Mouse (Mus musculus) forebrain, embryonic 12.5 days (tissue): ENCODE data around the gene Mtmr2. TPM values are rescaled to one million over a fixed set of nuclear protein-coding genes. Genes with fewer than 3 reads are reported as not detected.
A peak's percentile ranks its signal among the peaks of the same experiment; 100 is the strongest.

ENCODE experiments used
- ATAC-seq: fragments of 200-750 bp; cut with Nextera tagmentation; 2 replicates; pipeline ENCODE4 v1.8.0; 2017; ENCODE audit warnings: moderate TSS enrichment; ENCODE audit not compliant: low FRiP score
- H3K27ac ChIP-seq: fragments of 300-500 bp; sonication (generic); 2 replicates; pipeline ENCODE4 v1.5.1; 2016; ENCODE audit warnings: mild to moderate bottlenecking
- H3K27me3 ChIP-seq: fragments of 300-500 bp; sonication (generic); 2 replicates; pipeline ENCODE4 v1.6.1; 2016; ENCODE audit warnings: mild to moderate bottlenecking
- H3K36me3 ChIP-seq: fragments of 300-500 bp; sonication (generic); replicated peaks from 2 replicates; pipeline ENCODE4 v1.6.1; 2016; ENCODE audit warnings: mild to moderate bottlenecking
- H3K4me1 ChIP-seq: fragments of 300-500 bp; sonication (generic); 2 replicates; pipeline ENCODE4 v1.6.1; 2016
- H3K4me2 ChIP-seq: fragments of 300-500 bp; sonication (generic); 2 replicates; pipeline ENCODE4 v1.6.1; 2016; ENCODE audit warnings: mild to moderate bottlenecking, moderate library complexity
- H3K4me3 ChIP-seq: fragments of 300-500 bp; sonication (generic); replicated peaks from 2 replicates; pipeline ENCODE4 v1.5.1; 2016; ENCODE audit warnings: mild to moderate bottlenecking
- H3K9ac ChIP-seq: fragments of 300-500 bp; sonication (generic); 2 replicates; pipeline ENCODE4 v1.6.1; 2016; ENCODE audit warnings: mild to moderate bottlenecking
- H3K9me3 ChIP-seq: fragments of 300-500 bp; sonication (generic); 2 replicates; pipeline ENCODE4 v1.6.1; 2016
- WGBS: fragments of 180-500 bp; shearing (Covaris S2); methylation state at CpG from one replicate; pipeline ENCODE4 v1.1.7; 2016; 5-methylcytosine and 5-hydroxymethylcytosine counted together
- polyA plus RNA-seq: library from polyadenylated mRNA; unstranded; fragments of >200 nt; fragmentation: Nextera tagmentation; extraction: Ambion mirVana; gene quantifications from 2 replicates; pipeline ENCODE4 v1.2.1, GENCODE M21; 2016

Gene Mtmr2
- polyA plus RNA-seq, 1 experiment from 2014 or later, result 72.3 TPM

GRCm38 (mm10) chr9:13818369-13818768 lies 70.2 kb downstream of the Mtmr2 start:
- WGBS, result 86% methylated on average over 9 of the region's 9 CpGs
- peaks cover 73% of the 10 kb centered on the region for H3K36me3 ChIP-seq
- H3K27ac ChIP-seq, result no peak overlapping the region
- H3K9ac ChIP-seq, result no peak overlapping the region
- no peaks in the 10 kb centered on the region for H3K27me3 ChIP-seq
- H3K4me2 ChIP-seq, result no peak overlapping the region
- no peak overlapping the region for H3K4me3 ChIP-seq
- ATAC-seq, result no peak
- H3K9me3 ChIP-seq, result no peaks in the 10 kb centered on the region
- no peaks in the 10 kb centered on the region for H3K4me1 ChIP-seq

DNA sequence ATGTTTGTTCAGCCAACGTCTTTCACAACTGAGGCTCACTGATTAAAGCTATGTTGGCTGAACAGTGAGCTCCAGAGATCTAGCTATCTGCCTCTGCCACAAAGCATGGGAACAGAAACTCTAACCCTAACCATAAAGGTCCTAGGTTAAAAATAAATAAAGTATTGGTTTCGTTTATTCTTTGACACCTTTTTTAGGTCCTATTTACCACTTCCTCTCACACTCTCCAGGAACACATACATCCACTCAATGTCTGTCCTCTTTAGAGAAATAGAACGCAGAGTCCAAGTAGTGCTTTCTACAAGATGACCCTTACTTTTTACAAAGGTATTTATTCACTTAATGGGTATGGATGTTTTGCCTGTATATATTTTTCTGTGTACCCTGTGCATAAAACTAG lies 72.6 kb downstream of the Mtmr2 start:
- 94% methylated on average over 3 of the region's 3 CpGs for WGBS
- Histone ChIP-seq H3K9ac (no peak overlapping the region), H3K4me1 (peaks cover 16% of the 10 kb centered on the region), H3K4me2 (no peak overlapping the region), H3K4me3 (no peak overlapping the region), H3K36me3 (peaks cover 51% of the 10 kb centered on the region), H3K27ac (no peak overlapping the region), H3K27me3 (no peaks in the 10 kb centered on the region), H3K9me3 (no peaks in the 10 kb centered on the region)
- no peak for ATAC-seq

GRCm38 (mm10) chr9:13825896-13826295 lies 77.7 kb downstream of the Mtmr2 start:
- ATAC-seq, result no peak
- Histone ChIP-seq H3K27ac (peak overlapping the region; percentile 99), H3K36me3 (peaks cover 16% of the 10 kb centered on the region), H3K4me1 (peaks cover 22% of the 10 kb centered on the region), H3K4me2 (peak overlapping the region; percentile 63), H3K9ac (peak overlapping the region; percentile 87), H3K4me3 (peak overlapping the region; percentile 86), H3K9me3 (no peaks in the 10 kb centered on the region), H3K27me3 (no peaks in the 10 kb centered on the region)
- 6% methylated on average over 8 of the region's 8 CpGs for WGBS

DNA sequence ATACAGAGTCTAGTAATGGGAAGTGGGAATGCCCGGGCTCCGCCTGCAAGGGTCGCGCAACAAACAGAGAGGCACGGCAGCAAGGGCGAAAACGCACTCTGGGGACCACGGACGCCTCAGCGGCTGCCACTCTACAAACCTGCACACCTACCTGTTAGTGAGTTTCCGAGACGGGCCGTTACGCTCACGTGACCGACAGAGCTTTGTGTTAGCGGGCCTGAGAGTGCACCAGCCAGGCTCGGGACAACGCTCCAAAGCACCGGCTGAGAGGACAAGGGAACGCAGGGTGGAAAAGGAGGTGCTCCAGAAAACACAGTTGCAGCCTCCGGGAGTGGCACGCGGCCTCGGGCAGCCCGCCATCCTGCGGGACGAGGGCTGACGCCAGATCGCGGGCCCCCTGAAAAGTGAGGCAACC lies 78.2 kb downstream of the Mtmr2 start:
- Histone ChIP-seq H3K27ac (peak overlapping the region; percentile 99), H3K9ac (peak overlapping the region; percentile 87), H3K36me3 (peaks cover 16% of the 10 kb centered on the region), H3K27me3 (no peaks in the 10 kb centered on the region), H3K4me1 (peaks cover 22% of the 10 kb centered on the region), H3K4me3 (peak overlapping the region; percentile 86), H3K4me2 (peak overlapping the region; percentile 63), H3K9me3 (no peaks in the 10 kb centered on the region)
- ATAC-seq, result peak; percentile 15
- WGBS, result under 1% methylated on average over 31 of the region's 31 CpGs

GRCm38 (mm10) chr9:13826832-13827405 lies 78.7 kb downstream of the Mtmr2 start, which contains the start of gene Cep57:
Cep57 (minus strand) TSS chr9:13827107.
- WGBS, result under 1% methylated on average over 44 of the region's 44 CpGs
- H3K36me3 ChIP-seq, result peaks cover 20% of the 10 kb centered on the region
- H3K9me3 ChIP-seq, result no peaks in the 10 kb centered on the region
- H3K4me3 ChIP-seq, result peak within 1 kb of the TSS; percentile 86
- peak within 1 kb of the TSS; percentile 92 for H3K9ac ChIP-seq
- peak within 1 kb of the TSS; percentile 80 for H3K4me2 ChIP-seq
- peaks cover 22% of the 10 kb centered on the region for H3K4me1 ChIP-seq
- H3K27me3 ChIP-seq, result no peaks in the 10 kb centered on the region
- H3K27ac ChIP-seq, result peak within 1 kb of the TSS; percentile 99
- peak; percentile 92 for ATAC-seq

- H3K4me2 ChIP-seq, result peak within 1 kb of the TSS; percentile 80
- H3K9me3 ChIP-seq, result no peaks in the 10 kb centered on the region
- peak within 1 kb of the TSS; percentile 99 for H3K27ac ChIP-seq
- H3K36me3 ChIP-seq, result peaks cover 23% of the 10 kb centered on the region
- H3K9ac ChIP-seq, result peak within 1 kb of the TSS; percentile 92
- H3K4me3 ChIP-seq, result peak within 1 kb of the TSS; percentile 86
- ATAC-seq, result peak; percentile 97
- WGBS, result under 1% methylated on average over 67 of the region's 67 CpGs
- peaks cover 22% of the 10 kb centered on the region for H3K4me1 ChIP-seq
- H3K27me3 ChIP-seq, result no peaks in the 10 kb centered on the region
Measured at GRCm38 (mm10) chr9:13827406-13828086, 79.3 kb downstream of the Mtmr2 start, which contains the start of gene Fam76b. Fam76b (plus strand) TSS chr9:13827716.

DNA sequence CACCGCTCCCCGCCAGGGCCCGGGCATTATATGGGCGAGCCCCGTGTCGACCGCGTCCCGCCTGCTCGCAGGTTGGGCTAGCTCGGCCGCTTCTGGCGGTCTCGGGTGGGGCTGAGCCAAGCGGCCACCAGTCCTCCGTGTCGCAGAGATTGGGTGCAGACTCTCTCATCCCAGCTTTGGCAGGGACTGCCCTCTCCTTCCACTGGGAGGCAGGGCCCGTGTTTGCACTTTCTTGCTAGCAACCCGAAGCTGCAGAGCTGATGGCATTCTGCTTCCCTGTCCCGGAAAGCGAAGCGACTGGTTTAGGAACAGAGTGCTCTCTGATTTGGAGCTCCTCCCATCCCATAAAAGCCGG lies 79.9 kb downstream of the Mtmr2 start:
- H3K4me3 ChIP-seq, result peak overlapping the region; percentile 86
- peak overlapping the region; percentile 99 for H3K27ac ChIP-seq
- ATAC-seq, result peak; percentile 31; the same call in 1 of the 2 replicates
- H3K27me3 ChIP-seq, result no peaks in the 10 kb centered on the region
- peaks cover 22% of the 10 kb centered on the region for H3K4me1 ChIP-seq
- H3K9me3 ChIP-seq, result no peaks in the 10 kb centered on the region
- under 1% methylated on average over 23 of the region's 23 CpGs for WGBS
- H3K36me3 ChIP-seq, result peaks cover 25% of the 10 kb centered on the region
- H3K4me2 ChIP-seq, result peak overlapping the region; percentile 80
- H3K9ac ChIP-seq, result peak overlapping the region; percentile 92

- ATAC-seq, result no peak
- no peak overlapping the region for H3K4me2 ChIP-seq
- H3K4me3 ChIP-seq, result no peak overlapping the region
- H3K27me3 ChIP-seq, result no peaks in the 10 kb centered on the region
- no peak overlapping the region for H3K9ac ChIP-seq
- WGBS, result 96% methylated on average over 3 of the region's 3 CpGs
- no peak overlapping the region for H3K27ac ChIP-seq
- no peaks in the 10 kb centered on the region for H3K9me3 ChIP-seq
- H3K36me3 ChIP-seq, result peaks cover 84% of the 10 kb centered on the region
- no peaks in the 10 kb centered on the region for H3K4me1 ChIP-seq
Measured at GRCm38 (mm10) chr9:13835256-13835655, 87.0 kb downstream of the Mtmr2 start.

GRCm38 (mm10) chr9:13836726-13837125 lies 88.5 kb downstream of the Mtmr2 start:
- Histone ChIP-seq H3K4me3 (no peak overlapping the region), H3K9me3 (no peaks in the 10 kb centered on the region), H3K4me2 (no peak overlapping the region), H3K4me1 (no peaks in the 10 kb centered on the region), H3K9ac (no peak overlapping the region), H3K27ac (no peak overlapping the region), H3K27me3 (no peaks in the 10 kb centered on the region), H3K36me3 (peaks cover 86% of the 10 kb centered on the region)
- no peak for ATAC-seq
- 95% methylated on average over 2 of the region's 2 CpGs for WGBS

GRCm38 (mm10) chr9:13847591-13847990 lies 99.4 kb downstream of the Mtmr2 start:
- H3K27ac ChIP-seq, result no peak overlapping the region
- ATAC-seq, result no peak

GRCm38 (mm10) chr9:13848481-13849480 lies 100.6 kb downstream of the Mtmr2 start:
- peaks cover 11% of the 10 kb centered on the region for H3K36me3 ChIP-seq
- no peak overlapping the region for H3K4me2 ChIP-seq
- H3K9me3 ChIP-seq, result no peaks in the 10 kb centered on the region
- H3K27ac ChIP-seq, result no peak overlapping the region
- peak; percentile 64; the same call in 1 of the 2 replicates for ATAC-seq
- no peaks in the 10 kb centered on the region for H3K27me3 ChIP-seq
- no peaks in the 10 kb centered on the region for H3K4me1 ChIP-seq
- H3K9ac ChIP-seq, result no peak overlapping the region
- 81% methylated on average over 10 of the region's 10 CpGs for WGBS
- no peak overlapping the region for H3K4me3 ChIP-seq

More at GRCm38 (mm10) chr9:13847591-13847990, 99.4 kb downstream of the Mtmr2 start:
- WGBS, result 91% methylated on average over 3 of the region's 3 CpGs
- H3K4me1 ChIP-seq, result no peaks in the 10 kb centered on the region
- H3K9ac ChIP-seq, result no peak overlapping the region
- no peaks in the 10 kb centered on the region for H3K9me3 ChIP-seq
- no peaks in the 10 kb centered on the region for H3K27me3 ChIP-seq
- H3K36me3 ChIP-seq, result peaks cover 17% of the 10 kb centered on the region
- no peak overlapping the region for H3K4me3 ChIP-seq
- no peak overlapping the region for H3K4me2 ChIP-seq

GRCm38 (mm10) chr9:13853876-13854275 lies 105.7 kb downstream of the Mtmr2 start:
- H3K27me3 ChIP-seq, result no peaks in the 10 kb centered on the region
- 94% methylated on average over 3 of the region's 3 CpGs for WGBS
- H3K9me3 ChIP-seq, result no peaks in the 10 kb centered on the region
- ATAC-seq, result no peak
- H3K27ac ChIP-seq, result no peak overlapping the region
- H3K9ac ChIP-seq, result no peak overlapping the region
- no peak overlapping the region for H3K4me2 ChIP-seq
- H3K4me3 ChIP-seq, result no peak overlapping the region
- no peaks in the 10 kb centered on the region for H3K4me1 ChIP-seq
- H3K36me3 ChIP-seq, result no peaks in the 10 kb centered on the region
